Mouse (Mus musculus) midbrain, embryonic 11.5 days (tissue): ENCODE data around the gene Plxna1. TPM values are rescaled to one million over a fixed set of nuclear protein-coding genes. Genes with fewer than 3 reads are reported as not detected.

Experiments
- ATAC-seq: fragments of 200-750 bp; cut with Nextera tagmentation; 2 replicates; pipeline ENCODE4 v1.8.0; 2017; ENCODE audit warnings: moderate TSS enrichment, moderate library complexity; ENCODE audit not compliant: low FRiP score
- DNase-seq: peaks from one replicate; pipeline ENCODE4 v3.0.0; 2015; ENCODE audit warnings: low spot score; ENCODE audit errors: missing footprints
- H3K27ac ChIP-seq: fragments of 300-500 bp; sonication (generic); 2 replicates; pipeline ENCODE4 v1.5.1; 2014; ENCODE audit warnings: low read depth, low read length
- H3K27me3 ChIP-seq: fragments of 300-500 bp; sonication (generic); 2 replicates; pipeline ENCODE4 v1.6.1; 2014; ENCODE audit warnings: mild to moderate bottlenecking, low read length, moderate library complexity, mixed read lengths; ENCODE audit not compliant: control insufficient read depth, insufficient read depth
- H3K36me3 ChIP-seq: fragments of 300-500 bp; sonication (generic); 2 replicates; pipeline ENCODE4 v1.6.1; 2014; ENCODE audit warnings: mild to moderate bottlenecking, low read length, moderate library complexity, mixed read lengths; ENCODE audit not compliant: control insufficient read depth, insufficient read depth
- H3K4me1 ChIP-seq: fragments of 300-500 bp; sonication (generic); 2 replicates; pipeline ENCODE4 v1.6.1; 2014; ENCODE audit warnings: low read length; ENCODE audit not compliant: control insufficient read depth, insufficient read depth
- H3K4me2 ChIP-seq: fragments of 300-500 bp; sonication (generic); 2 replicates; pipeline ENCODE4 v1.6.1; 2014; ENCODE audit warnings: mild to moderate bottlenecking, moderate library complexity
- H3K4me3 ChIP-seq: fragments of 300-500 bp; sonication (generic); 2 replicates; pipeline ENCODE4 v1.5.1; 2014; ENCODE audit warnings: low read depth, low read length
- H3K9ac ChIP-seq: fragments of 300-500 bp; sonication (generic); 2 replicates; pipeline ENCODE4 v1.6.1; 2014; ENCODE audit warnings: low read length
- H3K9me3 ChIP-seq: fragments of 300-500 bp; sonication (generic); 2 replicates; pipeline ENCODE4 v1.6.1; 2016; ENCODE audit warnings: low read length; ENCODE audit not compliant: control insufficient read depth
- WGBS: fragments of 180-500 bp; shearing (Covaris S2); extraction: QIAGEN DNeasy Blood & Tissue Kit; methylation state at CpG from one replicate; pipeline ENCODE4 v1.1.7; 2014; 5-methylcytosine and 5-hydroxymethylcytosine counted together
- polyA plus RNA-seq: library from polyadenylated mRNA; unstranded; fragments of >200 nt; fragmentation: Nextera tagmentation; extraction: Ambion mirVana; gene quantifications from 2 replicates; pipeline ENCODE4 v1.2.1, GENCODE M21; 2014

The Plxna1 gene
- polyA plus RNA-seq, 1 experiment from 2014 or later: 29.1 TPM

DNA sequence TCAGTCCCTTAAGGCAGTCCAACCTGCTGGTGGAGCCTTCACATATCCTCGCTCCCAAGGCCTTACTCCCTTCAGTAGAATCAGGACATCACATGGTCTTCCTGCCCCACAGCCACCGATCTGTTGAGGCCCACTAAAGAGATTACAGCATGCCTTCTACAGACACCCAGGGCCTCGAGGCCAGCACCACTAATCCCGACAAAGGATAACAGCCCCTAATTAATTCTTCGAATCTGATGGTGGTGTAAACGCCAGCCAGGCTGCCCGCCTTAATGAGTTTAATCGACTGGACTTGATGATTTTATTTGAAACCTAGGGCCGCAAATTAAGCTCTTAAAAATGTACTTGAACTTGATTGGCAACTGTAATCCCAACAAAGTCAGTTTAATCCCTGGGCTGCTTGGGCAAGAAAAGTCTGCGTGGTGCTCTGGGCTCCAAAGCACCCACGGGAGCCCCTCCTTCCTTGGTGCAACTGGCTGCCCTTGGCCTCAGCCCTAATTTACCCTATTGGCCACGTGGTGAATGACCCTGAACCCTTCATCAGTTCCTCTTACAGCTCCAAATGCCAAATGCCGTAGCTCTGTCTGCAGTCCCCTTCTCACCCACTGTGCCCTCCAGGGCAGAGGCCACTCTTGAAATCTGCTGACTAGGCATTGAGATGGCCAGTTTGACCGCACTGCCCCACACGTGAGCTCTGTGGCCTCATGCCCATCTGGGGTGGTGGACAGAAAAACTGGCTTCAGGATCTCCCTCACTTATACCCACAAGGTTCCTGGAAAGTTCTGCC lies 65.3 kb downstream of the Plxna1 start:
- 43% methylated on average over 15 of the region's 15 CpGs for WGBS
- ATAC-seq (peak; percentile 67; the same call in 1 of the 2 replicates), DNase-seq (no peak)
- Histone ChIP-seq H3K4me2 (no peak overlapping the region), H3K27me3 (no peaks in the 10 kb centered on the region), H3K4me1 (no peaks in the 10 kb centered on the region), H3K36me3 (no peaks in the 10 kb centered on the region), H3K4me3 (no peak overlapping the region), H3K9me3 (no peaks in the 10 kb centered on the region), H3K9ac (no peak overlapping the region), H3K27ac (no peak overlapping the region)

DNA sequence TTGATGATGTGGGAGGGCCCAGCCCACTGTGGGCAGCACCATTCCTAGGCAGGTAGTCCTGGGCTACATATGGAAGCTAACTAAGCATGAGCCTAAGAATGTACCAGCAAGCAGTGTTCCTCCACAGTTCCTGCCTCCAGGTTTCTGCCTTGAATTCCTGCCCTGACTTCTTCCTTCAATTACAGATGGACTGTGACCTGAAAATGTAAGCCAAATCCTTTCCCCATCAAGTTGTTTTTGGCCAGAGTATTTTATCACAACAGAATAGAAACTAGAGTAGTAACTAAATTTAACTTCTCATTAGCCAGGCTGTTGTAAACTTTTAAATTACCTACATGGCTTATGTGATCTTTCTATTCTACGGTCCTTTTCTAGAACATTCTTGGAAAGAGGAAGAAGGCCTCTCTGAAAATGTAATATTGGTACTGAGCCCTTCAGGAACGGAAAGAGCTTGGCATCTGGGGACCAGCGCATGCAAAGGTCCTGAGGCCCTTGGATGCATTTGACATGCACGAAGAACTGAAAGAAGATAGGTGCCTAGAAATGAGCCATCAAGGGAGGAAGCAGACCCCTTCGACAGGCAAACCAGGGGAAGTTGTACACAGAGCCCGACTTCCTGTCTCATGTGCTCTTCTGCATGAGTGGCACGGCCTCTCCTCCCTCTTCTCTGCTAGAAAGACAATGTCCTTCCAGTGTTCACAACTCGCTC lies 66.3 kb downstream of the Plxna1 start:
- H3K4me1 ChIP-seq: peaks cover 6% of the 10 kb centered on the region; the same call in 1 of the 2 replicates
- no peak for DNase-seq
- no peaks in the 10 kb centered on the region for H3K9me3 ChIP-seq
- H3K4me2 ChIP-seq: no peak overlapping the region
- no peaks in the 10 kb centered on the region for H3K36me3 ChIP-seq
- ATAC-seq: no peak
- no peak overlapping the region for H3K9ac ChIP-seq
- no peak overlapping the region for H3K27ac ChIP-seq
- no peak overlapping the region for H3K4me3 ChIP-seq
- no peaks in the 10 kb centered on the region for H3K27me3 ChIP-seq
- 89% methylated on average over 8 of the region's 8 CpGs for WGBS

DNA sequence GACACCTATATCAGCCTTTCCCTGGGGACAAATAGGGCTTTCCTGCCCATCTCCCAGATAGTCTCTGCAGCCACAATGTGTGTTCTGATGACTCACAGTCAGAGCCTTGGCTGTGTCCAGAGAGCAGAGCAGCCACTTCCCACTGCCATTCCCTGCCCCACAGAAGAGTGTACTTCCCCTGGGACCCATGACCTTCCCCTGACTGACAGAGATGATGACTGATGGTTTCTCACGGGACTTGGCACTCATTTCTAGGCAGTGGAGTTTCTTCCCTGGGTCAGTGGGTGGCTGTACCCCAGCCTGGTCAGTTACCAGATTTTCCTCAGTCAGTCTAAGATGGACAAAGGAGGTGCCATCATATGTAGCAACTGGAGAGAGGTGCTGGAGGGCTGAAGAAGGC lies 67.8 kb downstream of the Plxna1 start:
- H3K27ac ChIP-seq: no peak overlapping the region

DNA sequence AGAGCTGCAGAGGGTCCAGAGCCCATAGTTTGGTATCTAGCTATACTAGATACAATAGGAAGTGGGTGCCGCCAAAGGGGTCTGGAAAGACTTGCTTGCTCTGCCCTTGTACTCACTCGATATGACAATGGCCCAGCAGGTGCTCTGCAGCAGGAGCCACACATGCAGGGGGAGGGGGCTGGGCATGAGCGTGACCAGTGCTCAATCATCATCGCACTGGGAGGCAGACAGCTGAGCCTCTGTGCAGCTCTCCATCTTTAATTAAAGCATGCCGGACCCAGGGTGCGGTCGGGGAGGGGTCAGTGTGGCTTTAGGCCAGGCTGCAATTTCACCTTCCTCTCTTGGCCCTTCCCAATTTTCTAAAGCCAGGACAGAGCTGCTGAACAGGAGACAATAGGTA lies 70.9 kb downstream of the Plxna1 start:
- no peak for DNase-seq
- Histone ChIP-seq H3K27me3 (no peaks in the 10 kb centered on the region), H3K4me2 (no peak overlapping the region), H3K27ac (no peak overlapping the region), H3K4me3 (no peak overlapping the region), H3K9me3 (no peaks in the 10 kb centered on the region), H3K4me1 (peaks cover 12% of the 10 kb centered on the region), H3K36me3 (no peaks in the 10 kb centered on the region), H3K9ac (no peak overlapping the region)
- 12% methylated on average over 7 of the region's 7 CpGs for WGBS
- peak; percentile 67 for ATAC-seq

More for the DNA sequence above, 67.8 kb downstream of the Plxna1 start:
- Histone ChIP-seq H3K27me3 (no peaks in the 10 kb centered on the region), H3K9me3 (no peaks in the 10 kb centered on the region), H3K36me3 (no peaks in the 10 kb centered on the region), H3K4me1 (peaks cover 6% of the 10 kb centered on the region; the same call in 1 of the 2 replicates), H3K9ac (no peak overlapping the region), H3K4me3 (no peak overlapping the region), H3K4me2 (no peak overlapping the region)
- 68% methylated on average over 1 of the region's 1 CpGs for WGBS
- no peak for ATAC-seq
- DNase-seq: no peak

DNA sequence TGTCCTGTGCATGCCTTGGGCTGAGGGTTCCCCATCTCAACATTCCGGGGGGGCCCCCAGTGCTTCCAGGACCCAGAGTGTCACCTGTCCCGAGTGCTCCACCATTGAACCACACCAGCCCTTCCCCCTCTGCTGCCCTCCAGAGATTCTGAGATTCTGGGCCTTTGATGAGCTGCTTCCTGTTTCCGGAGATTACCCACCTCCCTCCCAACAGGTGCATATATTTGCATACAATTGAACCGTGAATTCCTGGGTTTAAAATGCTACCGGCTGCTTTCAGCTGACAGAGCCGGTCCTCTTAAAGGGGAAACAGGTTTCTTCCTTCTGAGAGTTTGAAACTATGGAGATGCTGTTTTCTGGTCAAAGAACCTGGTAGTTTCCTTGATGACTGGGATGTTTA lies 74.3 kb downstream of the Plxna1 start:
- H3K27ac ChIP-seq: no peak overlapping the region

DNA sequence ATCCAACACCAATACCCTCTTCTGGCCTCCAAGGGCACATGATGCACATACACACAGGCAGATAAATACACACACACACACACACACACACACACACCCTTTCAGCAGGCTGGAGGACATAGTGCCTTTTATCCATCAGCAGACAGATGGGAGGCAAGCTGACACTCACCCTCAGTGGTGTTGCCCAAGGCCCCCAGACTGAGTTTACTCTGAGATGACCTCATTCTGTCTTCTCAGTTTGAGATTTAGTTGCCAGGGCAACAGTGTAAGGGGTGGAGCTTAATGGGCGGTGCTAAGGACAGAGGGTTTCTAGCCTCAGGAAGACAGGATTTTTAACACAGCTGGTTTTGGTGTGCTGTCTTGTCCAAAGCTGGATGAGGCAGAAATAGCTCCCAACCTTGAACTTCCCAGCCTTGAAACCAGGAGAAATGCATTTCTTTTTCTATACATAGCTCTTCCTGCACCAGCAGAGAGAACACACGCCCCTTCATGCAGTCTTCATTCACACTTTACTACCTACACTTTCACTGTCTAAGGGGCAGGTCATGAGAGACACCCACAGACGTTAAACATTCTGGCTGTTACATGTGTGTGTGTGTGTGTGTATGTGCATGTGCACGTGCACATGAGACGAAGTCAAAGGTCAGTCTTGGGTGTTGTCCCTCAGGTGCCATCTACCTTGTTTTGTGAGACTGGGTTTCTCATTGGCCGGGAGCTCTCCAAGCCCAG lies 75.6 kb downstream of the Plxna1 start:
- no peak overlapping the region for H3K4me3 ChIP-seq
- no peaks in the 10 kb centered on the region for H3K27me3 ChIP-seq
- no peak overlapping the region for H3K9ac ChIP-seq
- WGBS: 55% methylated on average over 6 of the region's 6 CpGs
- H3K36me3 ChIP-seq: no peaks in the 10 kb centered on the region
- H3K4me1 ChIP-seq: peaks cover 16% of the 10 kb centered on the region
- peaks cover 4% of the 10 kb centered on the region; the same call in 1 of the 2 replicates for H3K9me3 ChIP-seq
- peak; percentile 96 for DNase-seq
- H3K4me2 ChIP-seq: no peak overlapping the region
- H3K27ac ChIP-seq: no peak overlapping the region; the same call in 1 of the 2 replicates
- peak; percentile 84 for ATAC-seq

More for the DNA sequence above, 74.3 kb downstream of the Plxna1 start:
- no peak overlapping the region for H3K4me3 ChIP-seq
- H3K36me3 ChIP-seq: no peaks in the 10 kb centered on the region
- H3K4me2 ChIP-seq: no peak overlapping the region
- ATAC-seq: no peak
- H3K9ac ChIP-seq: no peak overlapping the region
- H3K4me1 ChIP-seq: peaks cover 14% of the 10 kb centered on the region
- H3K27me3 ChIP-seq: no peaks in the 10 kb centered on the region
- H3K9me3 ChIP-seq: peaks cover 4% of the 10 kb centered on the region; the same call in 1 of the 2 replicates
- WGBS: 32% methylated on average over 6 of the region's 6 CpGs
- DNase-seq: peak; percentile 35

DNA sequence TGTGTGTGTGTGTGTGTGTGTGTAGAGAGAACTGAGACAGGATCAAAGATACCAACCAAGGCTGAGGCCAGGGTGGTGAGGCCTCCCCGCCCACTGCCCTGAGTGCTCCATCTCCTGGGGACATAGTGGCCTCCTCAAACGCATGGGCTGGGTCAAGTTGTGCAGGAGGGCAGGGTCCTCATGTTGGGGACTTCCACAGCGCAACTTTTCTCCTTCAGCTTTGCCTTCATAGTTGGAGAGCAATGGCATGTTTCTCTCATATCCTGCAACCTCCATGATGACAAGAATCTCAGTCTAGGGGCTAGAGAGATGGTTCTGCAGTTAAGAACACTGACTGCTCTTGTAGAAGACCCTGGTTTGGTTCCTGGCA lies 76.1 kb downstream of the Plxna1 start:
- no peak overlapping the region for H3K4me2 ChIP-seq
- no peak for ATAC-seq
- H3K36me3 ChIP-seq: no peaks in the 10 kb centered on the region
- H3K4me3 ChIP-seq: no peak overlapping the region
- WGBS: 68% methylated on average over 3 of the region's 3 CpGs
- peaks cover 16% of the 10 kb centered on the region for H3K4me1 ChIP-seq
- H3K27ac ChIP-seq: no peak overlapping the region; the same call in 1 of the 2 replicates
- H3K9ac ChIP-seq: no peak overlapping the region
- DNase-seq: peak; percentile 81
- no peaks in the 10 kb centered on the region for H3K27me3 ChIP-seq
- H3K9me3 ChIP-seq: peaks cover 4% of the 10 kb centered on the region; the same call in 1 of the 2 replicates

DNA sequence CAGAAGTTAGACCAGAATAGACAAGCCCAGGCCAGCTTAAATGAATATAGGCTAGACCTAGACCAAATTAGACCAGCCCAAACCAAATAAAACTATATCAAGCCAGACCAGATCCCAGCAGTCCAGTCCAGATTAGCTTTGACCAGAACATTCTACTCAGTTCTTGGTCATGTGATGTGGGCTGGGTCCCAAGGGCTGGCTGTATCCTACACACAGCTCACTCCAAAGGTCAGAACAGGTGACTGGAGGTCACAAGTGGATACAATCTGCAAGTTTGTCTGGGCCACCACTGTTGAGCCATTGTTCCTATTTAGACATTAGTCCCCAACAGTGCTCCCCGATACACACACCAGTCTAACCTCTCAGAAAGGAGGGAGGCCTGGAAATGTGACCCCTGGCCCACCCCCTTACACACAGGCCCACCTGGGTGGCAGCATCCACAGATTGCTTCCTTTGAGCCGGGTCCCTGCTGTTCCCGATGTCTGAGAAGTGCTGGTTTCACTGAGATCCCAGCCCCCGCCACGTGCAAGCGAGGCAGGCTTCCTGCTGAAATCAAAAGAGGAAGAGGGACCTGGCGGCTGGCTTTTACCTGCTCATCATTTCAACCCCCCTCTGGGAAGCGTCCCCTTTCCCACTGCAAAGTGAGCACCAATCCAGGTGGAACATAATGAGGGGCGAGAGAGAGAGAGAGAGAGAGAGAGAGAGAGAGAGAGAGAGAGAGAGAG lies 76.7 kb downstream of the Plxna1 start:
- Histone ChIP-seq H3K27ac (no peak overlapping the region), H3K36me3 (no peaks in the 10 kb centered on the region), H3K4me3 (no peak overlapping the region), H3K4me1 (peaks cover 16% of the 10 kb centered on the region), H3K4me2 (no peak overlapping the region), H3K27me3 (no peaks in the 10 kb centered on the region), H3K9ac (no peak overlapping the region), H3K9me3 (peaks cover 4% of the 10 kb centered on the region; the same call in 1 of the 2 replicates)
- WGBS: 57% methylated on average over 9 of the region's 9 CpGs
- DNase-seq: peak; percentile 75
- no peak for ATAC-seq
